Mouse (Mus musculus) limb, embryonic 13.5 days (tissue): ENCODE measurements around the gene Spef2. TPM values are rescaled to one million over a fixed set of nuclear protein-coding genes. Genes with fewer than 3 reads are reported as not detected.

Experiments used
- polyA plus RNA-seq: library from polyadenylated mRNA; unstranded; fragments of >200 nt; fragmentation: Nextera tagmentation; extraction: Ambion mirVana; gene quantifications from 2 replicates; pipeline ENCODE4 v1.2.1, GENCODE M21; 2015

Gene Spef2
- polyA plus RNA-seq, 1 experiment from 2014 or later = 0.23 TPM

Other genes with a start within 250 kb of the Spef2 start
- 0.14 TPM in 1 of 2 replicates, not detected in the other for gene Il7r, start 218.7 kb downstream of the Spef2 start, polyA plus RNA-seq